Mouse (Mus musculus): ENCODE measurements around the gene Trabd2b.

DNA sequence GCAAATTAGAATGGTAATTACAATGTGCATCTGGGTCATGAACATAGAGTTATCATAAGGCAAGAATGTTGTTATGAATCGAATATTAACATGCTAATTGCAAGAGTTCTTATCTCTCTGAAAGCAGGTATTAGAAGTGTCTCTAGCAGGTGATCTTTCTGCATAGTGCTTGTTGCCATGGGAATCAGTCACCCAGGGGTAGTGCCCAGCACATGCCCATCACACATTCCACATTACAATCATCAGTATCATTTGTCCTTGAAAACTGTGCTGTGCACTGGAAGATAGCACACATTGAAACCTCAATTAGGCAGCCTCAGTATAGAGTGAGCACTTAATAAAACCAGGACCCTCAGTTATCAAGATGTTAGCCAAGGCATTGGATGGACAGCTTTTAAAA, 26.9 kb downstream of the Trabd2b start:
- TF ChIP-seq ZNF384 (IDR thresholded peaks at IDR 0.05; ENCODE audit: low read depth, low read length), result no peak
- TF ChIP-seq MAFK (IDR thresholded peaks at IDR 0.05; ENCODE audit: insufficient read depth, low read depth, low read length), result no peak
- TF ChIP-seq HCFC1 (IDR thresholded peaks at IDR 0.05; ENCODE audit: borderline replicate concordance, insufficient read depth, low read length), result no peak
- TF ChIP-seq ZC3H11A (IDR thresholded peaks at IDR 0.05; ENCODE audit: borderline replicate concordance, low read depth, low read length), result no peak
- no peak for TF ChIP-seq CHD2 (IDR thresholded peaks at IDR 0.05; ENCODE audit: low read depth, low read length)

All from ES-E14 (cell line).